Mouse (Mus musculus) hindbrain, embryonic 11.5 days (tissue): ENCODE measurements around the gene Micu1. TPM values are rescaled to one million over a fixed set of nuclear protein-coding genes. Genes with fewer than 3 reads are reported as not detected.
"Not testable (repeated sequence)": the region's sequence is repeated elsewhere in the genome, so short reads cannot be mapped to it uniquely, and the experiment has no call there.

ENCODE experiments used
- ATAC-seq: fragments of 200-750 bp; cut with Nextera tagmentation; 2 replicates; pipeline ENCODE4 v1.8.0; 2017; ENCODE audit warnings: mild to moderate bottlenecking, moderate TSS enrichment, moderate library complexity; ENCODE audit not compliant: low FRiP score
- DNase-seq: peaks from one replicate; pipeline ENCODE4 v3.0.0-alpha.2; 2015; ENCODE audit warnings: low spot score
- H3K27ac ChIP-seq: fragments of 300-500 bp; sonication (generic); 2 replicates; pipeline ENCODE4 v1.5.1; 2014; ENCODE audit warnings: mild to moderate bottlenecking, low read depth, low read length
- H3K27me3 ChIP-seq: fragments of 300-500 bp; sonication (generic); 2 replicates; pipeline ENCODE4 v1.6.1; 2014; ENCODE audit warnings: mild to moderate bottlenecking, low read length, moderate library complexity, mixed read lengths; ENCODE audit not compliant: control insufficient read depth, insufficient read depth
- H3K36me3 ChIP-seq: fragments of 300-500 bp; sonication (generic); 2 replicates; pipeline ENCODE4 v1.6.1; 2014; ENCODE audit warnings: mild to moderate bottlenecking, low read length, moderate library complexity, mixed read lengths; ENCODE audit not compliant: control insufficient read depth, insufficient read depth
- H3K4me1 ChIP-seq: fragments of 300-500 bp; sonication (generic); replicated peaks from 2 replicates; pipeline ENCODE4 v1.6.1; 2014; ENCODE audit warnings: low read length, mixed read lengths; ENCODE audit not compliant: control insufficient read depth, insufficient read depth
- H3K4me2 ChIP-seq: fragments of 300-500 bp; sonication (generic); replicated peaks from 2 replicates; pipeline ENCODE4 v1.6.1; 2014; ENCODE audit warnings: mild to moderate bottlenecking, low read depth, low read length
- H3K4me3 ChIP-seq: fragments of 300-500 bp; sonication (generic); 2 replicates; pipeline ENCODE4 v1.5.1; 2014; ENCODE audit warnings: low read depth, low read length
- H3K9ac ChIP-seq: fragments of 300-500 bp; sonication (generic); 2 replicates; pipeline ENCODE4 v1.6.1; 2014; ENCODE audit warnings: low read depth, low read length
- H3K9me3 ChIP-seq: fragments of 300-500 bp; sonication (generic); 2 replicates; pipeline ENCODE4 v1.6.1; 2016; ENCODE audit warnings: low read length; ENCODE audit not compliant: control insufficient read depth
- WGBS: fragments of 180-500 bp; shearing (Covaris S2); extraction: QIAGEN DNeasy Blood & Tissue Kit; methylation state at CpG from one replicate; pipeline ENCODE4 v1.1.7; 2014; 5-methylcytosine and 5-hydroxymethylcytosine counted together
- polyA plus RNA-seq: library from polyadenylated mRNA; unstranded; fragments of >200 nt; fragmentation: Nextera tagmentation; extraction: Ambion mirVana; gene quantifications from 2 replicates; pipeline ENCODE4 v1.2.1, GENCODE M21; 2014

Micu1 gene
- polyA plus RNA-seq, 1 experiment from 2014 or later: 69.0 TPM

GRCm38 (mm10) chr10:59685586-59685985, 16.7 kb upstream of the Micu1 start:
- H3K9ac ChIP-seq, H3K27ac ChIP-seq, H3K4me3 ChIP-seq, H3K27me3 ChIP-seq, H3K4me1 ChIP-seq, H3K4me2 ChIP-seq, ATAC-seq, H3K36me3 ChIP-seq, H3K9me3 ChIP-seq, DNase-seq: not testable (repeated sequence)
- WGBS: 98% methylated on average over 3 of the region's 3 CpGs

- Histone ChIP-seq H3K4me1 (no peaks in the 10 kb centered on the region), H3K36me3 (no peaks in the 10 kb centered on the region), H3K27me3 (no peaks in the 10 kb centered on the region), H3K4me3 (no peak overlapping the region), H3K27ac (no peak overlapping the region), H3K9me3 (no peaks in the 10 kb centered on the region), H3K9ac (no peak overlapping the region), H3K4me2 (no peak overlapping the region)
- WGBS: 80% methylated on average over 2 of the region's 2 CpGs
- DNase-seq (no peak), ATAC-seq (no peak)
These were observed 15.2 kb upstream of the Micu1 start for GRCm38 (mm10) chr10:59687126-59687525.

- no peaks in the 10 kb centered on the region for H3K4me1 ChIP-seq
- no peak overlapping the region for H3K9ac ChIP-seq
- no peak for DNase-seq
- H3K27me3 ChIP-seq: no peaks in the 10 kb centered on the region
- H3K27ac ChIP-seq: no peak overlapping the region
- WGBS: 56% methylated on average over 6 of the region's 6 CpGs
- ATAC-seq: no peak
- no peak overlapping the region for H3K4me3 ChIP-seq
- H3K36me3 ChIP-seq: no peaks in the 10 kb centered on the region
- H3K4me2 ChIP-seq: no peak overlapping the region
- H3K9me3 ChIP-seq: no peaks in the 10 kb centered on the region
These were observed 12.4 kb upstream of the Micu1 start for GRCm38 (mm10) chr10:59689836-59690235.

GRCm38 (mm10) chr10:59692441-59692840, 9.8 kb upstream of the Micu1 start:
- no peaks in the 10 kb centered on the region for H3K4me1 ChIP-seq
- no peaks in the 10 kb centered on the region for H3K36me3 ChIP-seq
- no peaks in the 10 kb centered on the region for H3K9me3 ChIP-seq
- DNase-seq (no peak), ATAC-seq (no peak)
- H3K9ac ChIP-seq: no peak overlapping the region
- no peak overlapping the region for H3K27ac ChIP-seq
- 75% methylated on average over 6 of the region's 6 CpGs for WGBS
- H3K4me3 ChIP-seq: no peak overlapping the region
- H3K27me3 ChIP-seq: no peaks in the 10 kb centered on the region
- no peak overlapping the region for H3K4me2 ChIP-seq

GRCm38 (mm10) chr10:59694104-59694503, 8.2 kb upstream of the Micu1 start:
- WGBS: 87% methylated on average over 2 of the region's 2 CpGs
- Histone ChIP-seq H3K27me3 (no peaks in the 10 kb centered on the region), H3K4me2 (no peak overlapping the region), H3K36me3 (no peaks in the 10 kb centered on the region), H3K27ac (no peak overlapping the region), H3K9ac (no peak overlapping the region), H3K4me3 (no peak overlapping the region), H3K9me3 (no peaks in the 10 kb centered on the region), H3K4me1 (no peaks in the 10 kb centered on the region)
- no peak for ATAC-seq
- DNase-seq: no peak

GRCm38 (mm10) chr10:59699516-59699915, 2.8 kb upstream of the Micu1 start:
- ATAC-seq: no peak
- Histone ChIP-seq H3K4me2 (no peak overlapping the region), H3K4me3 (no peak overlapping the region), H3K27ac (no peak overlapping the region), H3K27me3 (no peaks in the 10 kb centered on the region), H3K4me1 (no peaks in the 10 kb centered on the region), H3K9ac (no peak overlapping the region), H3K36me3 (no peaks in the 10 kb centered on the region), H3K9me3 (no peaks in the 10 kb centered on the region)
- WGBS: 85% methylated on average over 5 of the region's 5 CpGs
- DNase-seq: no peak

- Histone ChIP-seq H3K9me3 (no peaks in the 10 kb centered on the region), H3K27me3 (no peaks in the 10 kb centered on the region), H3K4me3 (peak overlapping the region; percentile 67), H3K4me1 (no peaks in the 10 kb centered on the region), H3K9ac (no peak overlapping the region), H3K27ac (no peak overlapping the region), H3K4me2 (peak overlapping the region; percentile 81), H3K36me3 (no peaks in the 10 kb centered on the region)
- WGBS: 54% methylated on average over 5 of the region's 5 CpGs
- peak; percentile 36 for ATAC-seq
- DNase-seq: peak; percentile 9
These were observed 472 bp upstream of the Micu1 start for GRCm38 (mm10) chr10:59701805-59702204.

- Histone ChIP-seq H3K27me3 (no peaks in the 10 kb centered on the region), H3K4me1 (no peaks in the 10 kb centered on the region), H3K4me2 (peak overlapping the region; percentile 81), H3K27ac (no peak overlapping the region), H3K9ac (peak overlapping the region; percentile 74), H3K4me3 (peak overlapping the region; percentile 67), H3K9me3 (no peaks in the 10 kb centered on the region), H3K36me3 (no peaks in the 10 kb centered on the region)
- 16% methylated on average over 15 of the region's 15 CpGs for WGBS
- DNase-seq (no peak), ATAC-seq (0 out of 2 replicates have a peak, but pooled peaks have one; percentile 10)
These were observed 933 bp downstream of the Micu1 start for GRCm38 (mm10) chr10:59703060-59703760.

GRCm38 (mm10) chr10:59706991-59707546, 4.8 kb downstream of the Micu1 start:
- DNase-seq (no peak), ATAC-seq (no peak)
- Histone ChIP-seq H3K9me3 (no peaks in the 10 kb centered on the region), H3K36me3 (no peaks in the 10 kb centered on the region), H3K27ac (no peak overlapping the region), H3K4me2 (no peak overlapping the region), H3K27me3 (no peaks in the 10 kb centered on the region), H3K4me3 (no peak overlapping the region), H3K4me1 (no peaks in the 10 kb centered on the region), H3K9ac (no peak overlapping the region)
- 92% methylated on average over 6 of the region's 6 CpGs for WGBS
